Mouse (Mus musculus) layer of hippocampus, postnatal 36 days (tissue): ENCODE results near the gene Grin2b. TPM values are rescaled to one million over a fixed set of nuclear protein-coding genes. Genes with fewer than 3 reads are reported as not detected.
A peak's percentile ranks its signal among the peaks of the same experiment; 100 is the strongest.

Experiments
- DNase-seq, 2 experiments: peaks; one replicate each; pipeline ENCODE4 v3.0.0; 2022
- total RNA-seq, 2 experiments: library from RNA; stranded (reverse); gene quantifications; 2 replicates each; pipeline ENCODE4 v1.2.3; 2021

Grin2b gene
- 100 to 1,000 TPM; 320 to 364 TPM for total RNA-seq

GRCm38 (mm10) chr6:136173191-136173896 lies at the start of gene Grin2b:
Gene Grin2b (minus strand): TSS chr6:136173511.
- DNase-seq, result peak; percentile 75 to 76

DNA sequence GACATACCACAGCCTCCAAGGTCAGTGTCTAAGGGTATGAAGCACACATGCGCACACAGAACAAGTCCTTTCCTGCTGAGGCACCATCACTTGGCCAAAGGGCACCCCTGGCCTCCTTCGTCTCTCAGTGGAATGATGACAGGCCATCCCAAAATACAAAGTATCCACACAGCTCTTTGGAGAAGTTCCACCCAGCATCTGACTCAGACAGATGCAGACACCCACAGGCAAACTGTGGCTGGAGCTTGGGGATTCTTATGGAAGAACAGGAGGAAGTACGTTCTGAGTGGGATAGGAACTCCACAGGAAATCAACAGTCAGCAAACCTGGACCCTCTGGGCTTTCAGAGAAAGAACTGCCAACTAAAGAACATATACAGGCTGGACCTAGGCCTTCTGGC lies 48.6 kb upstream of the Grin2b start:
- no peak for DNase-seq

- no peak for DNase-seq
These were observed 37.1 kb upstream of the Grin2b start for GRCm38 (mm10) chr6:136210442-136210841.

GRCm38 (mm10) chr6:136199814-136200213 lies 26.5 kb upstream of the Grin2b start:
- DNase-seq, result no peak

- no peak for DNase-seq
These were observed 21.3 kb upstream of the Grin2b start for GRCm38 (mm10) chr6:136194616-136195015.

GRCm38 (mm10) chr6:136178066-136178465 lies 4.8 kb upstream of the Grin2b start:
- no peak for DNase-seq

GRCm38 (mm10) chr6:136172801-136173190 lies 515 bp downstream of the Grin2b start:
- no peak for DNase-seq

- peak; percentile 74 to 76 for DNase-seq
These were observed 1.1 kb downstream of the Grin2b start for GRCm38 (mm10) chr6:136172172-136172651.

- no peak for DNase-seq
These were observed 2.0 kb downstream of the Grin2b start for GRCm38 (mm10) chr6:136171343-136171742.

DNA sequence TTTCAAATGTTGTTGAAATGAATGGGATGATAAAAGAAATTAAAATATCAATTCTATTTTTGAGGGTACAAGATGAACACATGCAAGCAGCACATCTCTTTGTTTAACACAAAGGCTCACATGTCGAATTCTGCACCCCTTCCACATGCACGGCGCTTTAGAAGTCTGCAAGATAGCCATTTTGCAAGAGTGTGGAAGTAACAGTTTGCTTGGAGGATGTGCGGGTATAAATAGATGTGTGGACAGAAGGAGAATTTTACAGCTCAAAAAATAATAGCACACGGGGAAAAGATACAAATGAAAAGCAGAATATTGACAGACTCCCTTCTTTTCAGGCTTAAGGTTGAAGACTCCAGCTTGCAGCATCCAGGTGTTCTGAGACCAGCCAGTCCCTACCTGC lies 2.9 kb downstream of the Grin2b start:
- no peak for DNase-seq

DNA sequence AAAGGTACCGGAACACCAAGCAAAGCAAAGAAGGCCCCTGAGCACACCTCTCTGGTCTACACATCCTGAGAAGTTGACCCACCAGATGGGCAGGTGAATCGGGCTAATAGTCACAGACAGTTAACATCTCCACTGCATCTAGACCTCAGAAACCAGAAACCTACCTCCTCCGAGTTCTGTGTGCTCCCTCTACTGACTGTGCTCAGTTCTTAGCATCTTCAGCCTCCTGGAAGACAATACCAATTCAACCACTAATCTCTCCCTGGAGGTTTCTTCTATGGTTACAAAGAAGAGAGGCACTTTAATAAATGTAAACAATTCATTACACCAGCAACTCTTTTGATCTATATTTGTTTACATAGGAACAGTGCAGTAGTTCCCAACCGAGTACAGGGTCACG lies 6.0 kb downstream of the Grin2b start:
- no peak for DNase-seq

DNA sequence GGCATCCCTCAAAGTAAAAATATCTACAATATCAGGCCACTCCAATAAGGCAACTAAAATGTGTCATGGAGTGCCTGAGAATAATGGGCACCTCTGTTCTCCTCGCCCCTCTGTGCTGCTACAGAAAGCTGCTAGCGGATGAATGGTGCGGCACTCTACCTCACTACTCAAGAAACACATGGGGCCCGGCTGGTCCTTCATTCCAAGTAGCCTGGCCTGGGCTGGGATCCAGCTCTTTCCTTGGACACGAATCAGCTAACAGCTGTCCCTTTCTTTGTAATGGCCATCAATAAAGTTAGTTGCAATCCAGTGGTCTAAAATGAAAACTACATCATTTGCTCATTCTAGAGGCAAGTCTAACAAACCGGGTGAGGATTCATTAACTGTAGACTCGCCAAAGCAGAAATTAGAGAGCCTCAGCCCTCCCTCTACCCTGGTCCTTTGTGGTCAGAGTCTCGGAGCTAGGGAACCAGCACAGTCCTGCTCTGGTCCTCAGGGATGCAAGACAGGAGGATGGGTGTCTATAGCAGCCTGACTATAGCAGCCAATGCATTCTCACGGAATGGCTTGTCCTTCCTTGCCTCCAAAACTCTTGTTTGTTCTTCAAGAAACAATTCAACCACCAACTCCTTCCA lies 7.8 kb downstream of the Grin2b start:
- peak in 1 of 2 experiments; percentile 61 for DNase-seq

DNA sequence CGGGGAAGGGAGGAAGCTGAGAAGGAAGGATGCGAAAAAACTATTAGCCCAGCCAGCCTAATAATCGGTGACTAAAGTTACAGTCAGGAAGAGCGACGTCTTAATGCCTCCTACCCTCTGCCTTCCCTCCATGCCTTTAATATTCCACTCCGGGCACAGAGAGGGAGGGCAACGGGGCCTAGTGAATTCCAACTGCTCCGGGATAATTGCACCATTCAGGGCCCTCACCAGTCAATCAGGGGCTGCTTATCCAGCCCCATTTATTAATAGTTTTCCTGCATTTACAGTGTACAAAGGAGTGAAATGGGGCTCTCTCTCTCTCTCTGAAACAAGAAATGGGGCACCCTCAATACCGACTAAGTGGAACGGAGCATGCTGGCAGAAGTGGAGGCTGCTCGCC lies 11.2 kb downstream of the Grin2b start:
- no peak for DNase-seq

GRCm38 (mm10) chr6:136153444-136153843 lies 19.9 kb downstream of the Grin2b start:
- DNase-seq, result no peak

- DNase-seq, result no peak
These were observed 23.2 kb downstream of the Grin2b start for GRCm38 (mm10) chr6:136150064-136150463.

DNA sequence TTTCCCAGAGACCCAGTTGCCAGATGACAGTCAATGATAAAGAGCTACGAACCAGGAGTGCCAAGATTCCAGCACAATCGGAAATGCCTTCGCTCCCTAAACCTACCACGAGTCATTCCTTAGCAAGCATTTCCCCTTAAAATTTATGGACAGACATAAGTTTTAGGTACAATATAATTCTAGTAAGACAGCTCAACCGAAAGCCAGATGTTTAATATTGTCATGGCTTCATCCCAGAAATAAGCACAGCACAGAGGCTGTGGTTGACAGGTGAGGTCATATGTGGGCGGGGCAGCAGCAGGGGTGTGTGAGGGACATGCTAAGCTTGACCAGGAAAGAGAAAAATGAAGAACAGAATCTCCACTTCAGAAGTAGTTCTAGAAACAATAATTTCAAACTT lies 33.3 kb downstream of the Grin2b start:
- no peak for DNase-seq

DNA sequence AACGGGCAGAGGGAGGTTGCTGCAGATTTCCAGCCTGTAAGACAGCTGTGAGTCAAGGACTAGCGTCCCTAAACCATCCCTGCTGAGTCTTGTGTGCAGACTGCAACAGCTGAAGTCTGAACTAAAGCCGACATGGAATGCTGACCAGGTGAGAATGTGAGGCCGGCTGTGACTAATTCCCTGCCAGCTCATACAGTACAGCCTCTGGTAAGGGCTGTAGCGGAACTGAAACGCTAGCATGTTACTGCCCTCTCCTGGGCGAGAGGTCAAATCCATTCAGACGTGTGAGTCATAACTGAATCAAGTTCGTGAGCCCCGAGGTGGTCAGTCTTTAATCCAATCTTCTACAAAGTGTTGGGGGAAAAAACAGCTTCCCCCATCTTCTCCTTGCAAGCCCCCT lies 42.9 kb downstream of the Grin2b start:
- no peak for DNase-seq

DNA sequence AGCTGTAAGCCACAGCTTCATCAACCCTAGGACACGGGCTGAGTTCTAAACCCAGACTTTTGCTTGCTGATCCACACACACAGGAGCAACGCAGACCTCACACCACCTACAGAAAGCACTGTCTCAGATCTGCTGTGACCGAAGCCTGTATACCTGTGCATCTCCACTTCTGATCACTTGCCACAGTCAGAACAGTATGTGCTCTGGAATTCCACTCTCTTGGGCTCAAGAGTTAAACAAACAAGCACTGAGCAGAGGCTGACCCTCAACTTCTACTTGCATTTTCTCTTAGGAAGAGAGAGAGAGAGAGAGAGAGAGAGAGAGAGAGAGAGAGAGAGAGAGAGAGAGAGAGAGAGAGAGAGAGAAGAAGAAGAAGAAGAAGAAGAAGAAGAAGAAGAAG lies 50.7 kb downstream of the Grin2b start:
- no peak for DNase-seq

- no peak for DNase-seq
These were observed 55.9 kb downstream of the Grin2b start for GRCm38 (mm10) chr6:136117390-136117789.

DNA sequence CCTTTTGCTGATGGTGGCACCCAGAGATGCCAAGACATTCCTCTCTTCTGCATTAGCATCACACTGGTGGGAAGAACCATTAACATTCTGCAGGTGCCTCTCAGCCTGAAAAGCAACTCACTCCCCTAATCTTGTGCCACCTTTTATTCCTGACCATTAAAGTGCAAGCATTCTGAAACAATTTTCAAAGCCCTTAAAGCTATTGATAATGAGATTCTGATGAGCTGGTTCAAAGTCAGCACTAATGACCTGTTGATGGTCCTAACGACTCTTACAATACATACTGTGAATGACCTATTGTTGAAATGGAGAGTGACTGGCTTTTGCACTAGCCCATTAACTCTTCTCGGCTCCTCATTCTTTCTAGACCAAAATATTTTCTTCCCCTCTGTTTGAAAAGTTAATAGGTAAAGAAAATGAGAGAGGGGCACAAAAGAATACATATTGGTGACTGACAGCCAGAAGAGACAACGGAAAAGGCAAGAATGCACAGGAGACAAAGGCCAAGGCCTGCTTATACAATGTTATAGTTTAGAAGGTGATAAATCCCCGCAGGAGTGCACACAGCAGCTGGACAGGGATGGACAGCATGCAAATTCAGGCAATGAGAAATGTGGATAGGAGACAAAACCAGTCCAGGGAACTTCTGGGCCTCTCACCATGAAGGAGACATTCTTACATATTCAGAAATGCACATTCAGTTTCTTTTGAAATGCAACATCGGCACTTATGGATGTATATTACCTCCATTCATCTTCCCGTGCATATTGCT lies 59.5 kb downstream of the Grin2b start:
- no peak for DNase-seq

DNA sequence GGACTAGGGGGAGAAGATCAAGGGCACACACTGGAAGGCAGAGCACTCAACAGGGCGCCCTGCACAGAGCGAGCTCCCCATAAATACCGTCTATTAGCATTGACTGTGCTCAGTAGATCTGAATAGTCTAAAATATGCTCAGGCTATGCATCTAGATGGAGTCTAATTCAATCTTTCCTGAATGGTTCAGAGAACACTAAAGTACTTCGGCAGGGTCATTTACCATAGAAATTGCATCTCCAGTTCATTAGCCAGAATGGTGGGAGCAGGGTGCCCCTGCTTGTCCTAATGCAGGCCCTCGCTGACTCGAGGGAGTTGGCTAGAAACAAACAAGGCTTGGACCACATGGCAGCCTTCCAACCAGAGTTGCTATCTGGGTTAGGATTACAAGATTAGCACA lies 64.1 kb downstream of the Grin2b start:
- DNase-seq, result no peak

DNA sequence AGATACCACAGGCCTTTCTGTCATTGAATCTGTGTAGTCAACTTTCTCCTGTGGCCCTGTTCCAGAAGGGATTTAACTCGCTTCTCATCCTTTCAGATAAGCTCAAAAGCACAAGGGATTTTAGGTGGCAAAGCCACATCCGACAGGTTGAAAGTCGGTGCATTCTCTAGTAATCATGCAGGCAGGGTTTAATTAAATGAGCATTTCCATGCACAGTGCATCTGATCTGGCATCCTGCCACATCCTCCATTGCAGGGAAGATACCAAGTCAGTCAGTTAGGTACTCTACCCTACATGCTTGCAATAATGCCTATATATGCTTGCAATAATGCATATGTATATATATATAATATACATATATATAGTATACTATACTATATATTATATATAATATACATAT lies 64.8 kb downstream of the Grin2b start:
- no peak for DNase-seq

GRCm38 (mm10) chr6:136105221-136105620 lies 68.1 kb downstream of the Grin2b start:
- no peak for DNase-seq
